Mouse (Mus musculus) MEL (cell line): ENCODE results near the gene Osbp2. TPM values are rescaled to one million over a fixed set of nuclear protein-coding genes. Genes with fewer than 3 reads are reported as not detected.

ENCODE experiments used
- DNase-seq: peaks from one replicate; pipeline ENCODE4 v3.0.0; 2011; ENCODE audit warnings: low read depth, low spot score
- H3K27ac ChIP-seq: 2 replicates; pipeline ENCODE4 v1.5.1; 2012; ENCODE audit warnings: low read depth, mild to moderate bottlenecking, control low read depth, low read length, moderate library complexity; ENCODE audit not compliant: control insufficient read depth
- H3K27me3 ChIP-seq, 2 experiments: fragments of 150-350 bp in 1 of 2; sonication (generic) in 1 of 2; 2 replicates each; pipeline ENCODE4 v1.6.1; 2012; ENCODE audit warnings: low read length in 2 of 2, mild to moderate bottlenecking in 2 of 2, improper control_type of control experiment in 1 of 2, moderate library complexity in 1 of 2; ENCODE audit not compliant: insufficient read depth in 2 of 2, control insufficient read depth in 1 of 2
- H3K36me3 ChIP-seq, 2 experiments: 2 replicates each; pipeline ENCODE4 v1.6.1; 2012 to 2014; ENCODE audit warnings: low read length in 2 of 2, improper control_type of control experiment in 1 of 2, inconsistent platforms in 1 of 2, mild to moderate bottlenecking in 1 of 2; ENCODE audit not compliant: insufficient read depth in 2 of 2, control insufficient read depth in 1 of 2
- H3K4me1 ChIP-seq, 2 experiments: fragments of 150-350 bp in 1 of 2; sonication (generic) in 1 of 2; 2 replicates each; pipeline ENCODE4 v1.6.1; 2012; ENCODE audit warnings: low read length in 2 of 2, improper control_type of control experiment in 1 of 2, mild to moderate bottlenecking in 1 of 2; ENCODE audit not compliant: insufficient read depth in 2 of 2, control insufficient read depth in 1 of 2
- H3K4me3 ChIP-seq, 2 experiments: fragments of 150-350 bp in 1 of 2; sonication (generic) in 1 of 2; 2 replicates each; pipeline ENCODE4 v1.5.1; 2012; ENCODE audit warnings: low read depth in 2 of 2, low read length in 2 of 2, mild to moderate bottlenecking in 2 of 2, moderate library complexity in 2 of 2, control low read depth in 1 of 2, improper control_type of control experiment in 1 of 2; ENCODE audit not compliant: control insufficient read depth in 1 of 2, insufficient read depth in 1 of 2
- H3K79me2 ChIP-seq: 2 replicates; pipeline ENCODE4 v1.6.1; 2012; ENCODE audit warnings: mild to moderate bottlenecking, low read length, moderate library complexity; ENCODE audit not compliant: control insufficient read depth, poor library complexity, insufficient read depth
- H3K9ac ChIP-seq: 2 replicates; pipeline ENCODE4 v1.6.1; 2012; ENCODE audit warnings: low read depth, mild to moderate bottlenecking, control low read depth, low read length, moderate library complexity; ENCODE audit not compliant: control insufficient read depth, poor library complexity, severe bottlenecking
- H3K9me3 ChIP-seq: fragments of 150-350 bp; sonication (generic); replicated peaks from 2 replicates; pipeline ENCODE4 v1.6.1; 2012; ENCODE audit warnings: mild to moderate bottlenecking, low read length, improper control_type of control experiment, moderate library complexity; ENCODE audit not compliant: insufficient read depth
- BHLHE40 ChIP-seq: IDR thresholded peaks from 2 replicates; pipeline ENCODE4 v1.6.1; 2012; ENCODE audit warnings: low read depth, mild to moderate bottlenecking, inconsistent platforms, low read length, improper control_type of control experiment, borderline replicate concordance
- CHD1 ChIP-seq: IDR thresholded peaks from 2 replicates; pipeline ENCODE4 v1.6.1; 2012; ENCODE audit warnings: low read depth, mild to moderate bottlenecking, inconsistent platforms, low read length, improper control_type of control experiment
- EP300 ChIP-seq, 2 experiments: IDR thresholded peaks; 2 replicates each; pipeline ENCODE4 v1.6.1; 2011; ENCODE audit warnings: improper control_type of control experiment in 2 of 2, low read length in 2 of 2, low read depth in 1 of 2, mild to moderate bottlenecking in 1 of 2
- GABPA ChIP-seq: IDR thresholded peaks from 2 replicates; pipeline ENCODE4 v1.6.1; 2012; ENCODE audit warnings: low read depth, mild to moderate bottlenecking, inconsistent platforms, low read length, improper control_type of control experiment, moderate library complexity
- MAFK ChIP-seq: IDR thresholded peaks from 2 replicates; pipeline ENCODE4 v1.6.1; 2011; ENCODE audit warnings: low read depth, mild to moderate bottlenecking, low read length, improper control_type of control experiment, borderline replicate concordance
- MAZ ChIP-seq: IDR thresholded peaks from 2 replicates; pipeline ENCODE4 v1.6.1; 2012; ENCODE audit warnings: low read depth, mild to moderate bottlenecking, inconsistent platforms, low read length, improper control_type of control experiment
- MXI1 ChIP-seq: IDR thresholded peaks from 2 replicates; pipeline ENCODE4 v1.6.1; 2011; ENCODE audit warnings: mild to moderate bottlenecking, low read depth, low read length, improper control_type of control experiment
- MYB ChIP-seq: IDR thresholded peaks from 2 replicates; pipeline ENCODE4 v1.6.1; 2011; ENCODE audit warnings: mild to moderate bottlenecking, low read depth, low read length, improper control_type of control experiment
- POLR2AphosphoS2 ChIP-seq: IDR thresholded peaks from 2 replicates; pipeline ENCODE4 v1.6.1; 2011; ENCODE audit warnings: low read length, improper control_type of control experiment
- TAL1 ChIP-seq: IDR thresholded peaks from 2 replicates; pipeline ENCODE4 v1.6.1; 2012; ENCODE audit warnings: mild to moderate bottlenecking, inconsistent platforms, low read length, moderate library complexity, mixed read lengths
- USF2 ChIP-seq, 2 experiments: IDR thresholded peaks; 2 replicates each; pipeline ENCODE4 v1.6.1; 2011 to 2012; ENCODE audit warnings: improper control_type of control experiment in 2 of 2, low read length in 2 of 2, borderline replicate concordance in 1 of 2, inconsistent platforms in 1 of 2, low read depth in 1 of 2, mild to moderate bottlenecking in 1 of 2; ENCODE audit not compliant: insufficient read depth in 1 of 2
- polyA plus RNA-seq, 2 experiments: library from polyadenylated mRNA; stranded (reverse) in 1 of 2; unstranded in 1 of 2; fragments of >175 nt in 1 of 2; fragments of >200 nt in 1 of 2; gene quantifications; 2 replicates each; pipeline versions ENCODE4 v1.2.1 to v1.2.4; 2012; ENCODE audit warnings: low replicate concordance in 2 of 2, low read depth in 1 of 2; ENCODE audit not compliant: insufficient read length in 2 of 2, insufficient read depth in 1 of 2, missing spikeins in 1 of 2
- total RNA-seq: library from RNA; depleted of rRNA; stranded (reverse); fragments of 300-350 nt; gene quantifications from 2 replicates; pipeline ENCODE4 v1.2.3, GENCODE M21; 2012

The Osbp2 gene
- total and polyA plus RNA-seq, 3 experiments, result 0.04 TPM; not detected in 2

DNA sequence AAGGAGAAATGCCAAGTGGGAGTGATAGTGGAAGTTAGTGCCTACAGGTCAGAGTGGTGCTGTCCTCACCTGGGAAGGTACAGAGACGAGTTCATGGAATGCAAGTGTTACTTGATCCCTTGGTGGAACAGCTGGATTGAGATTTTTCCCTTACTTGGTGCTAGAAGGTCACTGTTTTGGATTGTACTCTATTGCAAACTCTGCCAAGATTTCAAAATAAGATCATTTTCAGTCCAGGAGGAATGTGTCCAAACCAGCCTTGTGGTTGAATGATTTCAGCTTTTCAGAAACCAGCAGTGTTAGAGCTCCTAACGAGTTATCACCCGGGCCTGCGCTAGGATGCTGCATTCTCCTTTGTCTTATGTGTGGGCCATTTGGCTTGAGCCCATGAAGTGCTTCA is 189.2 kb downstream of the Osbp2 start:
- DNase-seq, result no peak

DNA sequence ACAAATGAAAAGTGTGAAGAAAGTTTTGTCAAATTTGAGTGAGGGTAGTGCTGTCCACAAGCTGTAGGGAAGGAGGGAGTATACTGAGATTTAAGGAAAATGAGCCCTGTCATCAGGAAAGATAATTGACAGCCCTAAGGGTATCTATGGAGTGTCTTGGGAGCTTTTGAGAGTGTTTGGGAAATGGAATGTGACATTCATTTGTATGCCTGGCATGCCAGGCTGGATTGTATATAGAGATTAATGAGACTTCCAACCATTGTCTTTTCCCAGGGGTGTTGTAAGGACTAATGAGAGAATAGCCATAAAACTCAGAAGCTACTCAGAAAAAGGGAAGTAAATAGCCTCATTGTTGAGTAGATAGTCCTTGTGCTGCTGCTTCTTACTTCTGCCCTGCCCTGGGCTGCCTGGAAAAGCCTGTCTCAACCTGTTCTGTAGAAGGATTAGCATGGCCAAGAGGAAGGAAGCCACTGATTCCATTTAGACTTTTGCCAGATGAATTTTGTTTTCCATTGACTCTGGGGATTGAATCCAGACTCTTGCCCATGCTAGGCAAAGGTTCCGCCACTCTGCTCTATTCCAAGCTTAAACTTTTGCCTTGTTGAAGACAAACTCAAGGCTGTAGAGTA is 192.6 kb downstream of the Osbp2 start:
- Histone ChIP-seq H3K79me2 (no peaks in the 10 kb centered on the region), H3K27me3 (no peaks in the 10 kb centered on the region), H3K9ac (no peak overlapping the region), H3K9me3 (no peaks in the 10 kb centered on the region), H3K4me1 (no peaks in the 10 kb centered on the region), H3K36me3 (peaks cover 0 to 7% of the 10 kb centered on the region in 2 experiments; a peak in 2 of 4 replicates), H3K27ac (no peak overlapping the region), H3K4me3 (no peak overlapping the region)
- TF ChIP-seq USF2 (IDR thresholded peaks at IDR 0.05; ENCODE audit: borderline replicate concordance in 1 of 2, insufficient read depth in 1 of 2, low read depth in 1 of 2, low read length in 2 of 2), result no peak
- TF ChIP-seq MAFK, result no peak
- no peak for TF ChIP-seq MXI1
- no peak for TF ChIP-seq GABPA
- no peak for TF ChIP-seq BHLHE40
- TF ChIP-seq EP300 (IDR thresholded peaks at IDR 0.05; ENCODE audit: low read depth in 1 of 2, low read length in 2 of 2), result no peak
- no peak for TF ChIP-seq POLR2AphosphoS2
- TF ChIP-seq TAL1, result no peak
- TF ChIP-seq MAZ, result no peak
- DNase-seq, result peak; percentile 58

More for the DNA sequence above, 189.2 kb downstream of the Osbp2 start:
- Histone ChIP-seq H3K4me1 (no peaks in the 10 kb centered on the region), H3K9ac (no peak overlapping the region), H3K79me2 (no peaks in the 10 kb centered on the region), H3K9me3 (no peaks in the 10 kb centered on the region), H3K27me3 (no peaks in the 10 kb centered on the region), H3K4me3 (no peak overlapping the region), H3K27ac (no peak overlapping the region), H3K36me3 (peaks cover 0 to 4% of the 10 kb centered on the region in 2 experiments; a peak in 2 of 4 replicates)
- TF ChIP-seq MAZ (no peak), MAFK (no peak), MYB (no peak)

DNA sequence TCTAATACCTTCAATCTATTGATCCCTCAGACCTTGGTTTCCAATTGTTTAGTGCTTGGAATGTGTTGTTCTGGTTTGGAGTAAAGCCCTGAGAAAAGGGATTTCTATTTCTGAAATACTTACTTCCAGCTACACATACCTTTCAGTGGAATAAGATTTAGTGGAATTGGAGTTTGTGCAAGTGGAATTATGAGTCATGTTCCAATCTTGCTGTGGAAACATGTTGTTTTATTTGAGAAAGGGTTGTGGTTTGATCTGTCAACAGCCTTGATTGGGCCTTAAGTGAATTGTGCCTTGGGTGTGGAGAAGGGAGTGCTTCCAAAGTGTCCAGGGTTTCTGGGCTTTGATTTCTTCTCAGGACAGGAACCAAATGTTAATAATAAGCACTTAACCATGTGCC is 193.9 kb downstream of the Osbp2 start:
- no peaks in the 10 kb centered on the region for H3K27me3 ChIP-seq
- no peaks in the 10 kb centered on the region for H3K4me1 ChIP-seq
- no peaks in the 10 kb centered on the region for H3K79me2 ChIP-seq
- no peak for DNase-seq
- no peaks in the 10 kb centered on the region for H3K9me3 ChIP-seq
- peaks cover 0 to 8% of the 10 kb centered on the region in 2 experiments; a peak in 2 of 4 replicates for H3K36me3 ChIP-seq
- H3K4me3 ChIP-seq, result no peak overlapping the region
- TF ChIP-seq CHD1, result no peak
- H3K9ac ChIP-seq, result no peak overlapping the region
- no peak overlapping the region for H3K27ac ChIP-seq
